Mouse (Mus musculus): ENCODE data around the gene Dusp23. TPM values are rescaled to one million over a fixed set of nuclear protein-coding genes. Genes with fewer than 3 reads are reported as not detected.
A peak's percentile ranks its signal among the peaks of the same experiment; 100 is the strongest.

Gene Dusp23
- polyA plus RNA-seq, 1 experiment from 2014 or later, result 7.1 TPM

DNA sequence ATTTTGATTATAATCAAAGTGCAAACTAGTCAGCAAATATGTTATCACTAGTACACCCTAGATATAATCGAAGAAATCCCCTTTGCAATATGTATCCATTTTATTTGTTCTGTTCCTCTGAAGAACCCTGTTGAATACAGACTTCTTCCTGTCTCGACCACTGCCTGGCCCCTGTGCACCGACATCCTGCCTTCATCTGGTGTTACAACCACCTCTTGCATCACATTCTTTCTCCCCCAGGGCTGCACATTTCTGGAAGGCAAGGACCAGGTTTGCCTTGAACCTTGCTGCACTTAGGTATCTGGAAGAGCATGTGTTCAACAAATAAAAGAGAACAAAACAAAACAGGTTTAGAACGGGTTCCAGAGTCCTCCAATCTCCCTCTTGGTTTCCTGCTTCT, 17.4 kb downstream of the Dusp23 start:
- Histone ChIP-seq H3K9ac (ENCODE audit: low read length) (no peak overlapping the region), H3K9me3 (replicated peaks; ENCODE audit: control insufficient read depth, low read length) (no peaks in the 10 kb centered on the region), H3K27me3 (replicated peaks; ENCODE audit: control insufficient read depth, insufficient read depth, low read length) (no peaks in the 10 kb centered on the region), H3K4me2 (ENCODE audit: low read length) (no peak overlapping the region), H3K4me1 (ENCODE audit: control insufficient read depth, insufficient read depth, low read length) (peaks cover 12% of the 10 kb centered on the region; the same call in 1 of the 2 replicates), H3K4me3 (ENCODE audit: low read depth, low read length) (no peak overlapping the region), H3K27ac (ENCODE audit: low read depth, low read length) (no peak overlapping the region), H3K36me3 (ENCODE audit: control insufficient read depth, insufficient read depth, low read length) (no peaks in the 10 kb centered on the region)
- DNase-seq (ENCODE audit: low spot score) (no peak), ATAC-seq (no peak)
- 87% methylated on average over 4 of the region's 4 CpGs for WGBS

DNA sequence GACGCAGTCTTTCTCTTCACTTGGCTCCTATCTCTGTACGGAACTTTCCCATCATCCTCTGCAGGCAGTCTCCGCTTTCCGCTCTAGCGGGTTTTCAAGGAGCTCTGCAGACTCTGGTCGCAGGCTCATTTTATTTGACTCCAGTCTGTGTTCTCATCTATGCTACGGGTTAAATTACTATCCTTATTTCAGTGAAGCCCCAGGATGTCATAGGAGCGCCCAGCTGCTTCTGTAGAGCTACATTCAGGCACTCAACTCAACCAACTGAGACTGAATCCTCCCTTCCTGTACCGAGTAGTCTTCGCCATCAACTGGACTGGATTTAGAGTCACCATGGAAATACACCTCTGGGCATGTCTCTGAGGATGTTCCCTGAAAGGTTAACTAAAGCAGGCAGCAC, 18.1 kb downstream of the Dusp23 start:
- H3K9me3 ChIP-seq (replicated peaks; ENCODE audit: control insufficient read depth, low read length), result no peaks in the 10 kb centered on the region
- ATAC-seq (no peak), DNase-seq (ENCODE audit: low spot score) (no peak)
- H3K4me2 ChIP-seq (ENCODE audit: low read length), result no peak overlapping the region
- H3K4me3 ChIP-seq (ENCODE audit: low read depth, low read length), result no peak overlapping the region
- peaks cover 12% of the 10 kb centered on the region; the same call in 1 of the 2 replicates for H3K4me1 ChIP-seq (ENCODE audit: control insufficient read depth, insufficient read depth, low read length)
- H3K9ac ChIP-seq (ENCODE audit: low read length), result no peak overlapping the region
- H3K27me3 ChIP-seq (replicated peaks; ENCODE audit: control insufficient read depth, insufficient read depth, low read length), result no peaks in the 10 kb centered on the region
- no peak overlapping the region for H3K27ac ChIP-seq (ENCODE audit: low read depth, low read length)
- WGBS, result 84% methylated on average over 10 of the region's 10 CpGs
- no peaks in the 10 kb centered on the region for H3K36me3 ChIP-seq (ENCODE audit: control insufficient read depth, insufficient read depth, low read length)

GRCm38 (mm10) chr1:172612745-172613144, 20.0 kb downstream of the Dusp23 start:
- no peak overlapping the region for H3K9ac ChIP-seq (ENCODE audit: low read length)
- no peak overlapping the region for H3K4me3 ChIP-seq (ENCODE audit: low read depth, low read length)
- H3K27me3 ChIP-seq (replicated peaks; ENCODE audit: control insufficient read depth, insufficient read depth, low read length), result no peaks in the 10 kb centered on the region
- DNase-seq (ENCODE audit: low spot score) (no peak), ATAC-seq (no peak)
- WGBS, result 60% methylated on average over 1 of the region's 1 CpGs
- H3K9me3 ChIP-seq (replicated peaks; ENCODE audit: control insufficient read depth, low read length), result no peaks in the 10 kb centered on the region
- no peak overlapping the region for H3K27ac ChIP-seq (ENCODE audit: low read depth, low read length)
- H3K36me3 ChIP-seq (ENCODE audit: control insufficient read depth, insufficient read depth, low read length), result no peaks in the 10 kb centered on the region
- H3K4me2 ChIP-seq (ENCODE audit: low read length), result no peak overlapping the region
- peaks cover 12% of the 10 kb centered on the region; the same call in 1 of the 2 replicates for H3K4me1 ChIP-seq (ENCODE audit: control insufficient read depth, insufficient read depth, low read length)

- Histone ChIP-seq H3K27ac (ENCODE audit: low read depth, low read length) (no peak overlapping the region), H3K27me3 (replicated peaks; ENCODE audit: control insufficient read depth, insufficient read depth, low read length) (no peaks in the 10 kb centered on the region), H3K9me3 (replicated peaks; ENCODE audit: control insufficient read depth, low read length) (no peaks in the 10 kb centered on the region), H3K4me1 (ENCODE audit: control insufficient read depth, insufficient read depth, low read length) (no peaks in the 10 kb centered on the region), H3K9ac (ENCODE audit: low read length) (no peak overlapping the region), H3K4me2 (ENCODE audit: low read length) (no peak overlapping the region), H3K36me3 (ENCODE audit: control insufficient read depth, insufficient read depth, low read length) (no peaks in the 10 kb centered on the region), H3K4me3 (ENCODE audit: low read depth, low read length) (no peak overlapping the region)
- 84% methylated on average over 10 of the region's 10 CpGs for WGBS
- ATAC-seq (no peak), DNase-seq (ENCODE audit: low spot score) (no peak)
Observed at GRCm38 (mm10) chr1:172611304-172611703, 21.5 kb downstream of the Dusp23 start.

- Histone ChIP-seq H3K9me3 (replicated peaks; ENCODE audit: control insufficient read depth, low read length) (no peaks in the 10 kb centered on the region), H3K4me1 (ENCODE audit: control insufficient read depth, insufficient read depth, low read length) (no peaks in the 10 kb centered on the region), H3K4me2 (ENCODE audit: low read length) (no peak within 1 kb of the TSS), H3K4me3 (ENCODE audit: low read depth, low read length) (no peak within 1 kb of the TSS), H3K27ac (ENCODE audit: low read depth, low read length) (no peak within 1 kb of the TSS), H3K9ac (ENCODE audit: low read length) (no peak within 1 kb of the TSS), H3K36me3 (ENCODE audit: control insufficient read depth, insufficient read depth, low read length) (no peaks in the 10 kb centered on the region), H3K27me3 (replicated peaks; ENCODE audit: control insufficient read depth, insufficient read depth, low read length) (no peaks in the 10 kb centered on the region)
- no peak for DNase-seq (ENCODE audit: low spot score)
- WGBS, result 85% methylated on average over 1 of the region's 1 CpGs
- no peak for ATAC-seq
Observed at GRCm38 (mm10) chr1:172602326-172602725, 30.4 kb downstream of the Dusp23 start, which contains the start of gene Fcrl6. Gene Fcrl6, minus strand, starts transcription at chr1:172602551.

- ATAC-seq, result peak; percentile 62
Observed at GRCm38 (mm10) chr1:172594495-172594894, 38.3 kb downstream of the Dusp23 start.

DNA sequence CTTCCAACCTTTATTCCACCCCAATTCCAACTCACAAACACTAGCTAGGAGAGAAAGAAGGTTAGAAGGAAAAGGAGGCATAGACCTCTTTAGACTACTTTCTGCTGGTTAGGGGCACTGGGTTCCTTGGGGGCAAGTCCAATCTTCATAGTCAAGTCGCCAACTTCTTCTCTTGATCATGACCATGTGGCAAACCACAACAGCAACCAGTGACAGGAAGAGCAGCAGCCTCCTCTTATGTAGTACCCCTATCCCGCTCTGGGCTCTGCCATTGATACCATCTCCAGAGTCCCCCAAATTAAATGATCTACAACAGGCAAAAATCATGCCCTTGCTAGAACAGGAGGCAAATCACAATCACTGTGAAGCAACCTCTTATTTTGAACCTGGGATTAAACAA, 38.8 kb downstream of the Dusp23 start:
- DNase-seq (ENCODE audit: low spot score) (no peak), ATAC-seq (no peak)
- H3K27ac ChIP-seq (ENCODE audit: low read depth, low read length), result no peak overlapping the region
- no peaks in the 10 kb centered on the region for H3K36me3 ChIP-seq (ENCODE audit: control insufficient read depth, insufficient read depth, low read length)
- H3K4me3 ChIP-seq (ENCODE audit: low read depth, low read length), result no peak overlapping the region
- no peaks in the 10 kb centered on the region for H3K9me3 ChIP-seq (replicated peaks; ENCODE audit: control insufficient read depth, low read length)
- H3K9ac ChIP-seq (ENCODE audit: low read length), result no peak overlapping the region
- WGBS, result 89% methylated on average over 2 of the region's 2 CpGs
- no peak overlapping the region for H3K4me2 ChIP-seq (ENCODE audit: low read length)
- no peaks in the 10 kb centered on the region for H3K4me1 ChIP-seq (ENCODE audit: control insufficient read depth, insufficient read depth, low read length)
- H3K27me3 ChIP-seq (replicated peaks; ENCODE audit: control insufficient read depth, insufficient read depth, low read length), result no peaks in the 10 kb centered on the region

More at GRCm38 (mm10) chr1:172594495-172594894, 38.3 kb downstream of the Dusp23 start:
- Histone ChIP-seq H3K36me3 (ENCODE audit: control insufficient read depth, insufficient read depth, low read length) (no peaks in the 10 kb centered on the region), H3K9ac (ENCODE audit: low read length) (no peak overlapping the region), H3K4me1 (ENCODE audit: control insufficient read depth, insufficient read depth, low read length) (no peaks in the 10 kb centered on the region), H3K4me2 (ENCODE audit: low read length) (no peak overlapping the region), H3K4me3 (ENCODE audit: low read depth, low read length) (no peak overlapping the region), H3K9me3 (replicated peaks; ENCODE audit: control insufficient read depth, low read length) (no peaks in the 10 kb centered on the region), H3K27me3 (replicated peaks; ENCODE audit: control insufficient read depth, insufficient read depth, low read length) (no peaks in the 10 kb centered on the region), H3K27ac (ENCODE audit: low read depth, low read length) (no peak overlapping the region)
- peak; percentile 60 for DNase-seq (ENCODE audit: low spot score)

GRCm38 (mm10) chr1:172593321-172593720, 39.4 kb downstream of the Dusp23 start:
- DNase-seq (ENCODE audit: low spot score) (no peak), ATAC-seq (no peak)
- H3K36me3 ChIP-seq (ENCODE audit: control insufficient read depth, insufficient read depth, low read length), result no peaks in the 10 kb centered on the region
- H3K27me3 ChIP-seq (replicated peaks; ENCODE audit: control insufficient read depth, insufficient read depth, low read length), result no peaks in the 10 kb centered on the region
- no peak overlapping the region for H3K9ac ChIP-seq (ENCODE audit: low read length)
- 59% methylated on average over 3 of the region's 3 CpGs for WGBS
- no peak overlapping the region for H3K4me3 ChIP-seq (ENCODE audit: low read depth, low read length)
- H3K4me1 ChIP-seq (ENCODE audit: control insufficient read depth, insufficient read depth, low read length), result no peaks in the 10 kb centered on the region
- H3K27ac ChIP-seq (ENCODE audit: low read depth, low read length), result no peak overlapping the region
- no peaks in the 10 kb centered on the region for H3K9me3 ChIP-seq (replicated peaks; ENCODE audit: control insufficient read depth, low read length)
- H3K4me2 ChIP-seq (ENCODE audit: low read length), result no peak overlapping the region

DNA sequence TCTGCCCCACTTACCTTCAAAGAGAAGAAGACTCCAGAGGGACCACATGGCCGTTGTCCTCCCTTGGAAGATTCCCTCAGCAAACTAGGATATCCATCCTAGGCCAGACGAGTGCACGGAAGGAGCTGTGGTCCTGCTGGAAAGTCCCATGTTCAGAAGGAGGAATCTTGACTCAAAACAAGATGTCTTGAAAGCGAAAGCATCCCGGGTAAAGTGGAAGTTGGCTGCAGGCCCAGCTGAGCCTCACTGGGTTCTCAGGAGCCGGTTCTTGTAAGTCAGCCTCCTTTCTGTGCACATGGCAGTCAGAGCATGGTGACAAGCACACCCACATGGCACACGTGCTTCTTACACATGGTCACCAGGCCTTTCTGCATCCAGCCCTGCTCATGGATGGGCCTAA, 42.4 kb downstream of the Dusp23 start, which contains the start of gene Slamf8:
Gene Slamf8, minus strand, starts transcription at position 184 of the 400 bp plus-strand sequence.
- Histone ChIP-seq H3K27me3 (replicated peaks; ENCODE audit: control insufficient read depth, insufficient read depth, low read length) (no peaks in the 10 kb centered on the region; the same call in 1 of the 2 replicates), H3K9me3 (replicated peaks; ENCODE audit: control insufficient read depth, low read length) (no peaks in the 10 kb centered on the region), H3K36me3 (ENCODE audit: control insufficient read depth, insufficient read depth, low read length) (no peaks in the 10 kb centered on the region), H3K4me3 (ENCODE audit: low read depth, low read length) (no peak within 1 kb of the TSS), H3K4me2 (ENCODE audit: low read length) (no peak within 1 kb of the TSS), H3K27ac (ENCODE audit: low read depth, low read length) (no peak within 1 kb of the TSS), H3K4me1 (ENCODE audit: control insufficient read depth, insufficient read depth, low read length) (peaks cover 12% of the 10 kb centered on the region), H3K9ac (ENCODE audit: low read length) (no peak within 1 kb of the TSS)
- DNase-seq (ENCODE audit: low spot score) (no peak), ATAC-seq (no peak)
- 81% methylated on average over 7 of the region's 7 CpGs for WGBS
